Mouse (Mus musculus): Measurements from ENCODE around the gene Sycn.

Gene Sycn

GRCm38 (mm10) chr7:28586663-28587411 lies 46.2 kb downstream of the Sycn start:
- no peak for DNase-seq

- no peak for DNase-seq
Observed at GRCm38 (mm10) chr7:28587644-28588043, 47.0 kb downstream of the Sycn start.
